Mouse (Mus musculus) hindbrain, embryonic 13.5 days (tissue): Measurements from ENCODE around the gene Slc29a3. TPM values are rescaled to one million over a fixed set of nuclear protein-coding genes. Genes with fewer than 3 reads are reported as not detected.
"Not testable (repeated sequence)": the region's sequence is repeated elsewhere in the genome, so short reads cannot be mapped to it uniquely, and the experiment has no call there.

Experiments used
- ATAC-seq: fragments of 200-750 bp; cut with Nextera tagmentation; 2 replicates; pipeline ENCODE4 v1.8.0; 2017; ENCODE audit warnings: moderate TSS enrichment; ENCODE audit not compliant: low FRiP score
- H3K27ac ChIP-seq: fragments of 300-500 bp; sonication (generic); 2 replicates; pipeline ENCODE4 v1.5.1; 2015; ENCODE audit warnings: inconsistent platforms, mild to moderate bottlenecking, moderate library complexity
- H3K27me3 ChIP-seq: fragments of 300-500 bp; sonication (generic); 2 replicates; pipeline ENCODE4 v1.6.1; 2015; ENCODE audit warnings: mild to moderate bottlenecking, inconsistent platforms
- H3K36me3 ChIP-seq: fragments of 300-500 bp; sonication (generic); 2 replicates; pipeline ENCODE4 v1.6.1; 2015; ENCODE audit warnings: mild to moderate bottlenecking, inconsistent platforms
- H3K4me1 ChIP-seq: fragments of 300-500 bp; sonication (generic); replicated peaks from 2 replicates; pipeline ENCODE4 v1.6.1; 2015; ENCODE audit warnings: inconsistent platforms
- H3K4me2 ChIP-seq: fragments of 300-500 bp; sonication (generic); 2 replicates; pipeline ENCODE4 v1.6.1; 2015; ENCODE audit warnings: inconsistent platforms, mild to moderate bottlenecking, moderate library complexity
- H3K4me3 ChIP-seq: fragments of 300-500 bp; sonication (generic); 2 replicates; pipeline ENCODE4 v1.5.1; 2015; ENCODE audit warnings: mild to moderate bottlenecking, inconsistent platforms
- H3K9ac ChIP-seq: fragments of 300-500 bp; sonication (generic); 2 replicates; pipeline ENCODE4 v1.6.1; 2015; ENCODE audit warnings: mild to moderate bottlenecking, inconsistent platforms
- H3K9me3 ChIP-seq: fragments of 300-500 bp; sonication (generic); 2 replicates; pipeline ENCODE4 v1.6.1; 2016; ENCODE audit warnings: inconsistent platforms
- WGBS: fragments of 180-500 bp; shearing (Covaris S2); methylation state at CpG from one replicate; pipeline ENCODE4 v1.1.7; 2015; 5-methylcytosine and 5-hydroxymethylcytosine counted together
- polyA plus RNA-seq: library from polyadenylated mRNA; unstranded; fragments of >200 nt; fragmentation: Nextera tagmentation; extraction: Ambion mirVana; gene quantifications from 2 replicates; pipeline ENCODE4 v1.2.1, GENCODE M21; 2015

Gene Slc29a3
- polyA plus RNA-seq, 1 experiment from 2014 or later = 14.1 TPM

DNA sequence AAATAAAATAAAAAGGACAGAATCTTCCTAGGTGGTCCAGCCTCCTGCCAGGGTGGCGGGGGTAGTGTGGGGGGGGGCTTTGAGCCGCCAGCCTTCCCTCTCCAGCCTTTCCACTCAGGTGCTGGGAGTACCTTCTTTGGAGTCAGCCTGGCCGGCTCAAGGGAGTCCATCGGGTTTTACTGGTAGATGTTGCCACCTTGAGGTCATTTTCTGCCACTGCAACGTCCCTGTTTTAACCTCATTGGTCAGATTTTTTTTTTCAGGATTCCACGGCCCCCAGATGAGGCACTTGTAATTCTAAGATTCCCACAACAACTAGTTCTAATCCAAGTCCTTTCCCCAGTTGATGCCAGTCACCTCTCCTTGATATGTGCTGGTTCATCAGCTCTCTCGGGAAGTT is 4.4 kb upstream of the Slc29a3 start:
- Histone ChIP-seq H3K9ac (no peak overlapping the region), H3K9me3 (no peaks in the 10 kb centered on the region), H3K4me2 (no peak overlapping the region), H3K36me3 (no peaks in the 10 kb centered on the region), H3K27me3 (no peaks in the 10 kb centered on the region), H3K27ac (no peak overlapping the region), H3K4me3 (no peak overlapping the region), H3K4me1 (peaks cover 7% of the 10 kb centered on the region)
- 6% methylated on average over 7 of the region's 7 CpGs for WGBS
- no peak for ATAC-seq

DNA sequence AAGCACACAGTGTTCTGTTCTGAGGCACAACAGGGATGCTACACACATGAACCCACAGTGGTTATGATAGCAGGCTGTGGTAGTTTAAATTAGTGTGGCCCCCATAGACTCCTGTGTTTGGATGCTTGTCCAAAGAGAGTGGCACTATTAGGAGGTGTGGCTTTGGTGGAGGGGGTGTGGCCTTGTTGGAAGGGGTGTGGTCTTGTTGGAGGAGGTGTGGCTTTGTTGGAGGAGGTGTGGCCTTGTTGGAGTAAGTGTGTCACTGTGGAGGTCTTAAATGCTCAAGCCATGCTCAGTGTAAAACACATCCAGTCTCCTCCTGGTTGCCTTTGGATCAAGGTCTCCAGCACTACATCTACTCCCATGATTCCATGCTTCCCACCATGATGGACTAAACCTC is 3.6 kb upstream of the Slc29a3 start:
- Histone ChIP-seq H3K4me3 (no peak overlapping the region), H3K27ac (no peak overlapping the region), H3K4me1 (peaks cover 15% of the 10 kb centered on the region), H3K4me2 (no peak overlapping the region), H3K9ac (no peak overlapping the region), H3K9me3 (no peaks in the 10 kb centered on the region), H3K36me3 (no peaks in the 10 kb centered on the region), H3K27me3 (no peaks in the 10 kb centered on the region)
- no peak for ATAC-seq

DNA sequence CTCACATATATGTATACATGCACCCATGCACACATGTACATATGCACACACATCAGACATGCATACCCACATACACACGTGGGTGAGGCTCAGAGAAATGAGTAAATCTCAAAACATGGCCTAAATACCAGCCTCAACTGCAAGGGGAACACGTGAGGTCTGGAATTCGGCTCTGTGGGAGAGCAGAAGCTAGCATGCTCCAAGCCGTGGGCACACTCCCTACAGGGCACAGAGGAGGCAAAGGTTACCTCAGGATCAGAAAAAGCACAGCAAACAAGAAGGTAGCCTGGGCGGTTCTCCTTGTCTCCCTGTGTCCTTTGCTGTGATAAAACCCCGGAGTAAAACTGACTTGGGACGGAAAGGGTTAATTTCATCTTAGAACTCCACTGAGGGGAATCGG is 1.3 kb upstream of the Slc29a3 start:
- Histone ChIP-seq H3K27ac (no peak overlapping the region), H3K9ac (no peak overlapping the region), H3K36me3 (0 out of 2 replicates have a peak, but pooled peaks cover 5% of the 10 kb centered on the region), H3K9me3 (no peaks in the 10 kb centered on the region), H3K4me2 (no peak overlapping the region), H3K27me3 (no peaks in the 10 kb centered on the region), H3K4me1 (peaks cover 36% of the 10 kb centered on the region), H3K4me3 (no peak overlapping the region)
- no peak for ATAC-seq
- WGBS = 77% methylated on average over 8 of the region's 8 CpGs

DNA sequence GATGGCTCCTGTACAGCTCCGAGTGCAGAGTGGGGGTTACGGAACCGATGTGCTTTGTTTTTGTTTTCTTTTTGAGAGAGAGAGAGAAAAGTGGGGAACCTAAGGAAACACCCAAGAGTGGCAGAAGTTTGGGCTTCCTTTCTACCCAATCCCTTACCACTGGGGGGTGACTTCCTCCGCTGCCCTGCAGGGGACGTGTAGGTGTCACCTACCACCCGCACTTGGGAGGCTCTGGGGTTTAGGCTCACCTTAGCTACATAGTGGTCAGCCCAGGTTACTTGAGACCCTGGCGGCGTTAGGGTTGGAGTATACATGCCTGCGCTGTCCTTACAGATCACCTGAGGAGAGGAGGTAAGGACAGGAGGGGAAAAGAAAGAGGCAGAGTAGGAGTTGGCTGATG is 667 bp upstream of the Slc29a3 start:
- Histone ChIP-seq H3K9me3 (no peaks in the 10 kb centered on the region), H3K9ac (peak overlapping the region; percentile 87; the same call in 1 of the 2 replicates), H3K4me1 (peaks cover 43% of the 10 kb centered on the region), H3K27me3 (no peaks in the 10 kb centered on the region), H3K4me2 (0 out of 2 replicates have a peak overlapping the region, but pooled peaks have one; percentile 87), H3K27ac (no peak overlapping the region), H3K36me3 (peaks cover 11% of the 10 kb centered on the region), H3K4me3 (no peak overlapping the region)
- no peak for ATAC-seq
- 78% methylated on average over 9 of the region's 9 CpGs for WGBS

DNA sequence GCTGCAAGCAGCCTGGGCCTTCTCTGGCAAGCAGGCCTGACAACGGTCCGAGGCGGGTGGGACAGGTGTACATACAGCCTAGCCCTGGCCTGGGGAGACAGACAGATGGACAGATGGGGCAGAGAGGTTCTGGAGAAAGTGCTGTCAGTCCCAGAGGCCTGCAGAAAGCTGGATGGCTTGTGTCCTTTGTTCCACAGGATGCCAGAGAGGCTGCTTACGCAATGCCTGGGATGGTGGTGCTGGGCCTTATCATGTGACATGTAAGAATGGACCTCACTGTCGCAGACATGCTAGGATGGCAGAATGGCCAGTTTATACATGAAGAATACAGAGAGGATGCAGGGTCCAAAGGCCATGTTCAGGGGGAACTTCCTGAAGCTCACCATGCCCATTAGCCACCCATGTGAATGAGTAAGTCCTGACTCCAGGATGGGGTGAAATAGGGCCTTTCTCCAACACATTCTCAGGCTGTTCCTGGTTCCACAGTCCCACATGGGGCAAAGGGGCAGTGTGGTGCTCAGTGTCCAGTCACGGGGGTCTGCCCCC is 4.9 kb downstream of the Slc29a3 start:
- WGBS = 91% methylated on average over 6 of the region's 6 CpGs
- H3K4me2 ChIP-seq = no peak overlapping the region
- H3K36me3 ChIP-seq = peaks cover 22% of the 10 kb centered on the region
- H3K4me3 ChIP-seq = no peak overlapping the region
- peaks cover 66% of the 10 kb centered on the region for H3K4me1 ChIP-seq
- no peak for ATAC-seq
- H3K9ac ChIP-seq = peak overlapping the region; percentile 68
- no peaks in the 10 kb centered on the region for H3K9me3 ChIP-seq
- 0 out of 2 replicates have a peak overlapping the region, but pooled peaks have one; percentile 40 for H3K27ac ChIP-seq
- H3K27me3 ChIP-seq = no peaks in the 10 kb centered on the region

DNA sequence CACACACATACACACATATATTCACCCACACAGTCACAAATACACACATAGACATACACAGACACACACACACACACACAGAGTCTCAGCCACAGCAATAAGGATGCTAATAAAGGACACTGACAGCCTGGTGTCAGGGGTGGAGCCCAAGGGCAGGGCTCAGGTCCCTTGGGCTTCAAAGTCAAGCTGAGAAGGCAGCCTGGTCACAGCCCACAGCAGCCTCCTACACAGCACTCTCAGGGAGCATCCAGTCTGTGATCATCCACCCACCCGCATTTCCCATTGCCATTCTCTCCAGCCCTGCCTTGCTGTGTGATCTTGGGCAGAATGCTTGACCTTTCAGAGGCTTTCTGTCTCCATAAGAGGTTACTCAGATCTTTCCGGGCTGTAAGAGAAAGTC is 6.1 kb downstream of the Slc29a3 start:
- Histone ChIP-seq H3K9ac (peak overlapping the region; percentile 68; the same call in 1 of the 2 replicates), H3K27me3 (no peaks in the 10 kb centered on the region), H3K4me1 (peaks cover 58% of the 10 kb centered on the region), H3K27ac (no peak overlapping the region), H3K4me2 (no peak overlapping the region), H3K9me3 (no peaks in the 10 kb centered on the region), H3K36me3 (peaks cover 22% of the 10 kb centered on the region), H3K4me3 (no peak overlapping the region)
- ATAC-seq = no peak
- WGBS = 81% methylated on average over 2 of the region's 2 CpGs

DNA sequence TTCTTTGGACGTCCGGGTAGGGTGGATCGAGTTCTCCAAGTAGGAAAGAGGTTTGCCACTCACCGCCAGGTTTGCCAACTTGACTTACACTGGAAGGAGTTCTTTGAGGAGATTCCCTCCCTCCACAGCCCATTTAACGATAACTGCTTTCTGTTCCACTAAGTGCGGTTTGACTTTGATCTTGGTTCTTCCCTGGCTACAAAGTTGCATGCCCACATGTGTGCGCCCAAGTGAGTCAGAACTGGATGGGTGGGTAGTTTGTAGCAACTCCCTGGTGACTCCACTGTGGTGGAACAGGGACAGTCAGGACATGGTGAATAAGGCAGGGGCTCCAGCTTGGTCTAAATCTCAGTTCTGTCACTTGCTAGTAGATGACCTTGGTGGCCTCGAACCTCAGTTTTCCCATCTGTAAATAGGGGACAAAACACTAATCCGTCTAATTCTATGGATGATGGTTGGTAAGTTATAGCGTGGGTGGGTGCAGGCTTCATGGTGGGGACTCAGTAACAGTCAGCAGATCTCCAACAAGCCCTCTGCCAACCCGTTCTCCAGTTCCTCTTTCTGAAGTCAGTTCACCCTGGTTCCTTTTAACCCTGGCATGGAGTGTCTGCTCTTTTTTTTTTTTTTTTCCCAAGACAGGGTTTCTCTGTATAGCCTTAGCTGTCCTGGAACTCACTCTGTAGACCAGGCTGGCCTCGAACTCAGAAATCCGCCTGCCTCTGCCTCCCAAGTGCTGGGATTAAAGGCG is 7.9 kb downstream of the Slc29a3 start:
- Histone ChIP-seq H3K27ac (no peak overlapping the region), H3K9ac (no peak overlapping the region), H3K4me3 (no peak overlapping the region), H3K9me3 (no peaks in the 10 kb centered on the region), H3K4me2 (no peak overlapping the region), H3K36me3 (peaks cover 19% of the 10 kb centered on the region), H3K4me1 (peaks cover 41% of the 10 kb centered on the region), H3K27me3 (no peaks in the 10 kb centered on the region)
- 94% methylated on average over 14 of the region's 14 CpGs for WGBS
- ATAC-seq = no peak

DNA sequence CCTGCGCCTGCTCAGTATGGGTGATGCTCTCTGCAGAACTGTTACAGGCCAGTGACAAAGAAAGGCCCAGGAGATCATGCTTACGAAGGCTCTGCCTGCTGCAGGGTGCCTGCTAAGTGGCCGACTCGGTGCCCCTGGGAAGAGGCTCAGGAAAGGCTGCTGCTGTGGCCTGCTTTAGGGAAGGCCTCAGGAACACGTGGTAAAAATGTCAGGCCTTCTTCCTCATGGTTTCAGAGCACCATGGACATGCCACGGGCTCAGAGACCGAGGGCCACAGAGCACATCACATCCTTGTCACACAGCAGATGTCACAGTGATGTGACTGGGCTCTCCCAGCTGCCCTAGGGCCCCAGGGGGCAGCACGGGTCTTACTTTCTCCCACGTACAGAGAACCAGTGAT is 8.9 kb downstream of the Slc29a3 start:
- Histone ChIP-seq H3K27ac (no peak overlapping the region; the same call in 1 of the 2 replicates), H3K36me3 (peaks cover 15% of the 10 kb centered on the region), H3K4me3 (no peak overlapping the region), H3K27me3 (no peaks in the 10 kb centered on the region), H3K9me3 (no peaks in the 10 kb centered on the region), H3K4me1 (peaks cover 31% of the 10 kb centered on the region), H3K9ac (no peak overlapping the region), H3K4me2 (no peak overlapping the region)
- WGBS = 56% methylated on average over 9 of the region's 9 CpGs
- no peak for ATAC-seq

DNA sequence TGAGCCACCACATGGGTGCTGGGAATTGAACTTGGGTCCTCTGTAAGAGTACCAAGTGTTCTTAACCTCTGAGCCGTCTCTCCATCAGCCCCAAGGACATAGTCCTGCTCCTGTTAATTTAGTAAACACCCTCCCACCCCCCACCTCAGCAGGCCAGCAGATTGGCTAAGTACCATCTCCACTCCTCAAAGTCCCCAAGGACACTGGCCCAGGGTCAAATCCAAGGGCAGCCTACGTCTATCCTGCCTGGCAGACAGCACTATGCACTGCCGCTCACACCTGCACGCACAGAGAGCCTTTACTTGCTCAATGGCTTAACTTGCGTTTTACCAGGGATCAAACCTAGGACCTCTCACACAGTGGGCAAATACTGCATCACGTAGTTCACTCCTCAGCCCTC is 9.7 kb downstream of the Slc29a3 start:
- Histone ChIP-seq H3K4me1 (peaks cover 24% of the 10 kb centered on the region), H3K9me3 (no peaks in the 10 kb centered on the region), H3K4me2 (no peak overlapping the region), H3K9ac (no peak overlapping the region), H3K27me3 (no peaks in the 10 kb centered on the region), H3K27ac (no peak overlapping the region), H3K36me3 (peaks cover 7% of the 10 kb centered on the region), H3K4me3 (no peak overlapping the region)
- WGBS = 86% methylated on average over 6 of the region's 6 CpGs
- ATAC-seq = no peak

DNA sequence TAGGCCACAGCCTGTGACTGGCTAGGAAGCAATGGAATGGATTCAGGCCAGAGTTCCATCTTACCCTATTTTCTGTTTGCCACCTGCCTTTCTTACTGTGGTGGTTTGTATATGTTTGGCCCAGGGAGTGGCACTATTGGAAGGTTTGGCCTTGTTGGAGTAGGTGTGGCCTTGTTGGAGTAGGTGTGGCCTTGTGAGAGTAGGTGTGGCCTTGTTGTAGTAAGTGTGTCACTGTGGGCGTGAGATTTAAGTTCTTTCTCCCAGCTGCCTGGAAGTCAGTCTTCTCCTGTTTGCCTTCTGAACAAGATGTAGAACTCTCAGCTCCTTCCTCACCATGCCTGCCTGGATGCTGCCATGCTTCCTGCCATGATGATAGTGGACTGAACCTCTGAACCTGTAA is 10.3 kb downstream of the Slc29a3 start:
- not testable (repeated sequence) for H3K9me3 ChIP-seq, H3K4me2 ChIP-seq, H3K9ac ChIP-seq, H3K27ac ChIP-seq, H3K36me3 ChIP-seq, H3K4me3 ChIP-seq, H3K27me3 ChIP-seq, ATAC-seq
- 77% methylated on average over 1 of the region's 1 CpGs for WGBS
- H3K4me1 ChIP-seq = peaks cover 22% of the 10 kb centered on the region

DNA sequence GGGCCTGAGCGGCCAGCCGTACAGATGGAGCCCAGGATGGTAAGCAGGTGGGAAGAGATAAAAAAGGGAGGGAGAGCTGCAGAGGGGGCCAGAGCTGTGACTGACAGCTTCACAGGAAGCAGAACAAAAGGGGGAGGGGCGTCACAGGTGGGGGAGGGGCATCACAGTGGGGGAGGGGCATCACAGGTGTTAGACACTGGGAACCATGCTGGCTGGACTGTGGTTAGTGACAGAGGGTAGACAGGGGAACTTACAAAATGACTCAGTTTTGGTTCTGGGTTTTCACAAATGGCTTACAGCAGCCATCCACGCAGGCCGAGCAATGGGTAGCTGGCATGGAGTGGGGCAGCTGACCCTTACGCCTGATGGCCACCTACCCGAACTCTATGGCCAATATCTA is 11.2 kb downstream of the Slc29a3 start:
- no peak for ATAC-seq
- 79% methylated on average over 7 of the region's 7 CpGs for WGBS
- Histone ChIP-seq H3K9ac (no peak overlapping the region), H3K4me1 (peaks cover 22% of the 10 kb centered on the region), H3K4me2 (no peak overlapping the region), H3K36me3 (peaks cover 12% of the 10 kb centered on the region), H3K27me3 (no peaks in the 10 kb centered on the region), H3K4me3 (no peak overlapping the region), H3K9me3 (no peaks in the 10 kb centered on the region), H3K27ac (no peak overlapping the region)

DNA sequence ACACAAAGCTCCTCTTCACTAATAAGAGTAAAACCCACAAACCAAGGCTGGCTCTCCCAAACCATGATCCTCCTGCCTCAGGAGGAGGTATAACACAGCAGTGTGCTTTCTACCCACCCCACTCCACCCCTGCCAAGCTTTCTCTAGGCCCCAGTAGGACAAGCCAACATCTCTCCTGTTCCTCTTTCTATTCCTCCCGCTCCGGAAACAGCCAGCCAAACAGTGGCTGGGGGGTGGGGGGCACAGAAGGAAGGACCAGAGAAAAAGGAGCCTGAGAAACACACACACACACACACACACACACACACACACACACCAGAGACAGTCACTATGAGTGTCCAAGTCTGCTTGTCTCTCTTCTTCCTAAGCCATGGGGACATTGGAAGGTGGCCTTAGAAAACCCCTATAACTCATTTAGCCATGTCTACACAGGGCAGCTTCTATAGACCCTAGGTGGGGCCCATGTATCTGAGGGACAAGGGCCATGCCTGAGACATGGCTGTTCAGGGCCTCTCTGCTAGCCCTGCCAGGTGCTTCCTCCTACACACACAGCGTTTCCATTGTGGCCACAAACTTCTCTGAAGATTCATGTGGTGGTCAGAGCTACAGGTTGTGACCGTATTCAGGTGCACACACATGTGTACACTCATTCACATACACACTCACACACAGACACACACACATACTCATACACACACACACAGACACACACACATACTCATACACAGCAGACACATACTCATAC is 12.8 kb downstream of the Slc29a3 start:
- H3K4me1 ChIP-seq = peaks cover 19% of the 10 kb centered on the region
- H3K27ac ChIP-seq = no peak overlapping the region
- peaks cover 14% of the 10 kb centered on the region for H3K36me3 ChIP-seq
- no peaks in the 10 kb centered on the region for H3K27me3 ChIP-seq
- H3K4me3 ChIP-seq = no peak overlapping the region
- no peak overlapping the region for H3K4me2 ChIP-seq
- WGBS = 89% methylated on average over 4 of the region's 4 CpGs
- no peak for ATAC-seq
- no peak overlapping the region for H3K9ac ChIP-seq
- H3K9me3 ChIP-seq = no peaks in the 10 kb centered on the region
